Mouse (Mus musculus): ENCODE measurements around the gene Plac8.

DNA sequence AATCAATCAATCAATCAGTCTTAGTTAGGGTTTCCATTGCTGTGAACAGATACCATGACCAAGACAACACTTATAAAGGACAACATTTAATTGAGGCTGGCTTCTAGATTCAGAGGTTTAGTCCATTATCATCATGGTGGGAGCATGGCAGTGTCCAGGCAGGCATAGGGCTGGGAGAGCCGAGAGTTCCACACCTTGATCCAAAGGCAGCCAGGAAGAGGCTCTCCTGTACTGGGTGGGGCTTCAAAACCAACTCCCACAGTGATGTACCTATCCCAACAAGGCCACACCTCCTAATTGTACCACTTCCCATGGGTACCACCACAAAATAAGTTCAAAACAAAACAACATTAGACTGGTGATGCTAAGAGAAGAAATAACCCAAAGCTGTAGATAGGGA is 21.9 kb downstream of the Plac8 start:
- no peak for TF ChIP-seq CTCF (IDR thresholded peaks at IDR 0.05)
- no peak for TF ChIP-seq EP300 (IDR thresholded peaks at IDR 0.05; ENCODE audit: insufficient read depth, low read depth, low read length)
- TF ChIP-seq POLR2A (IDR thresholded peaks at IDR 0.05; ENCODE audit: insufficient read depth, low read depth, low read length) = no peak

All from heart, adult 2 months (tissue).